Mouse (Mus musculus) mesoderm, embryonic 11.5 days (tissue): ENCODE measurements around the gene Coro7.
"Not testable (repeated sequence)": the region's sequence is repeated elsewhere in the genome, so short reads cannot be mapped to it uniquely, and the experiment has no call there.

Source experiments
- DNase-seq: peaks from one replicate; pipeline ENCODE4 v3.0.0-alpha.2; 2012; ENCODE audit warnings: low read depth, low spot score

The Coro7 gene

DNA sequence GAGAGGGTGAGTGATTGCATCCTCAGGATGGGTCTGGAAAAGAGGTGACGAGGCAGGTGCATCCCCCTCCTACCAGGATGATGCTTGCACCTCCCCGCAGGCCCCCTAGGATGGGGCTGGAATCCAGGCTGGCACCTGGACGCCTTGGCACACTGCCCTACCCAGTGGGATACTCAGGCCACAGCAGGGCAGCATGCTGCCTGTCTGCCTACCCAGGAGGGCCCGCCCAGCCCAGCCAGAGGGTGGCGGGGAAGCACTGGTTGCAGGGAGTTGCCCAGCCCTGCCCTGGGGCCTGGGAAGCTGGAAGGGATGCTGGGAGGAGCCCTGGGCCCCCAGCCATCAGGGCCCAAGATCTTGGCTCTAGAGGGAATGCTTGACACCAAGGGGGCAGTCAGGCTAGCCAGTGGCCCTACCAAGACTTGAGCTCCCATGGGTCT is 84.0 kb downstream of the Coro7 start:
- DNase-seq: no peak

- DNase-seq: no peak
These were observed 84.6 kb downstream of the Coro7 start for GRCm38 (mm10) chr16:4594814-4595526.

DNA sequence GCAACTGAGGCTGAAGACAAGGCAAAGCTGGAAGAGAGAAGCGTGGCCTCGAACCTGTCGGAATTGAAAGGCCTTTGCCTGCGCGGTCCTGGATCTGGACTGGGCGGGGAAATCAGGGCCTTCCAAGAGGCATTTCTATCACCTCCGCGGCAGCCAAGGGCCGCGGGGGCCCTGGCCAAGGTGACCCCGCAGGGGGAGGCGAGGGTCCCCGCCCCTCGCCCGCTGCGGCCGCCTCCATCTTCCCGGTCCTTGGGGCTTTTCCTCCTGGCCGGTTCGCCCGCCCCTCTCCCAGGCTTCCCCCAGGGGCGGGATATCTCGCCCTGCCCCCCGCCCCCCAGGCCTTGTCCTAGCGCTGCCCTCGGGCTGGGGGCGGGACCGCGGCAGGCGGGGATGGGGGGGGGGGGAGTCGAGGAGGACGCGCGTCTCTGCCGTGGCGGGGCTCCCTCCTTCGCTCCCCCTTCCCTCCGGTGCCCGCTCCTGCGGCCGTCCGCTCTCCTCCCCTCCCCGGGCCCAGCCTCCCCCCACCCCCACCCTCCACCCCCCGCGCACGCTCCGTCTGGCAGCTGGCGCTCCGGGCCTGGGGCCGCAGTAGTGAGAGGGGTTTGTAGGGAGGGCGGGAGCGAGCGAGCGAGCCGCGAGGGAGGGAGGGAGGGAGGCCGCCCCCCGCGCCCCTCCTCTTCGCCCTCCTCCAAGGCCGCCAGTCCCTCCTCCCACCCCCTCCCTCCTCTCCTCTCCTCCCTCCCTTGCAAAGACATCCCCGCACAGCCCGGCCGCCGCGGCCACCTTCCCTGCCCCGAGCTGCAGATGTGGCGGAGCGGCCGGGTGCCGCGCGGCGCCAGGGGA is 85.4 kb downstream of the Coro7 start, which contains the start of gene Glis2:
Glis2 (plus strand) TSS at position 743 of the 843 bp plus-strand sequence.
- peak; percentile 94 for DNase-seq

DNA sequence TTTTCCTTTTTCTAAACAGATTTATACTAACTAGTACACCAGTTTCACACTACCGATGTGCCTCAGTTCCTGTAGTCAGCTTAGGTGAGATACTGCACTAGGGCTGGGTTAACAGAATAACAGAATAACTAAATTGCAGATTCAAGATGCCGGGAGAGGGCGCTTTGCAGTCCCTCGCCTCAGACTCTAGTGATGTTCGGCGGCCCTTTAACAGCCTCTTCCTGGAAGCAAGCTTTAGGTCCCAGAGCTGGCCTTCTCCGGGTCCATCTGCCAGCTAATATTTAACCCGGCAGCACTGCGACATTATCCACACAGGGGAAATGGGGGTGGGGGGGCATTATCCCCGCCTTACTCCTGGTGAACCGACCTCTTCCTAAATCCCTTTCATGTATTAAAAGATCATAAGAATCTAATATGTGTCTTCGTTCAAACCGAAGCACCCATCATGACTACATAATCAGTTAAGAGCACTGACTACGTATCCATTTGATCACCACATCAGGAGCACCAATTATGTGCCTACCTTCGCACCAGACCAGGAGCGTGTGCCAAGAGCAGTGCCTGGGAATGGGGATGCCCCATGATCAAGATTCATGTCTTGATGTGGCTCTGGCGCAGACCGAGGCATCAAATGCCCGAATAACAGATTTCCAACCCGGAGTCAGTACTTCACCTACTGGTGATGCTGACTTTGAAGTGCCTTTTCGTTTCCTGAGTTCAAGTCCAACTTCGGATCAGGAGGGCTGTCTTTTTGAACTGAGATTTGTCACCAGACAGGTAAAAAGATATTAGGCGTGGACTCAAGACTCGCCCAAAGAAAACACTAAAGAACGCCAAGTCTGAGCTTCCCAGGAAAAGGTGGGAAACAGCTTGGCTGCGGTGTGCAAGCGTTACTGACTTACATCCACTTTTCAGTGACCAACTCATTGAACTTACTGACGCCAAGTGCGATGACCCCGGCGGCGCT is 86.4 kb downstream of the Coro7 start:
- no peak for DNase-seq

GRCm38 (mm10) chr16:4590236-4590635 is 89.3 kb downstream of the Coro7 start:
- DNase-seq: peak; percentile 76

DNA sequence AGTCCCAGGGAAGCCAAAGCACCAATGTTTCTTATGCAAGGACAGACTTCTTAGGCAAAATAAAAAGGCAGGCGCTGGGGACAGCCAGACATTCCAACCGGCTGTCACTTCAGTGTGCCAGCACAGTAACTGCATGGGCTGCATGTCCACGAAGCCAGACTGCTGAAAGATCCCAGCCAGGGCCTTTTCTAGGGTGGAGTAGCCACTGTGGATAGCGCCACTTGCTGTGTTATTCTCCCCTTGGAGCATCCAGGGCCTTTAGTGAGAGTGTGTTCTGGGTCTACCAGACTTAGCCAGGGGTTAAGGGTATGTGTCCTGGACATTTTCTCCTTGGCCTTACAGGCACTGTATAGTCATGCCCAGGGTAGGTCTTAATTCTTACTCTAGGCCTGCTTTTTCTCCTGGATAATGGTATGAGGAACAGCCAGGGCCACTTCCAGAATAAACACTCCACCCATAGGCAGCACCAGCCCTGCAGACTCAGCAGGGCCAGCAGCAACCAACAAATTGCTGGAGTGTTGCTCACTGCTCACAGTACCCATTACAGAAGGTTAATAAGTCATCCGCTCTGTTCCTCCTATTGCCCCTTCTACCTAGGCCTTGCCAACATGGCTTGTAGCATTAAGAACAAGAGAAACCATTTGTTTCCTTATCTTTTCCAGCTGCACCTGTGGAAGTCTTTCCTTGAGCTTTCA is 91.9 kb downstream of the Coro7 start:
- no peak for DNase-seq

DNA sequence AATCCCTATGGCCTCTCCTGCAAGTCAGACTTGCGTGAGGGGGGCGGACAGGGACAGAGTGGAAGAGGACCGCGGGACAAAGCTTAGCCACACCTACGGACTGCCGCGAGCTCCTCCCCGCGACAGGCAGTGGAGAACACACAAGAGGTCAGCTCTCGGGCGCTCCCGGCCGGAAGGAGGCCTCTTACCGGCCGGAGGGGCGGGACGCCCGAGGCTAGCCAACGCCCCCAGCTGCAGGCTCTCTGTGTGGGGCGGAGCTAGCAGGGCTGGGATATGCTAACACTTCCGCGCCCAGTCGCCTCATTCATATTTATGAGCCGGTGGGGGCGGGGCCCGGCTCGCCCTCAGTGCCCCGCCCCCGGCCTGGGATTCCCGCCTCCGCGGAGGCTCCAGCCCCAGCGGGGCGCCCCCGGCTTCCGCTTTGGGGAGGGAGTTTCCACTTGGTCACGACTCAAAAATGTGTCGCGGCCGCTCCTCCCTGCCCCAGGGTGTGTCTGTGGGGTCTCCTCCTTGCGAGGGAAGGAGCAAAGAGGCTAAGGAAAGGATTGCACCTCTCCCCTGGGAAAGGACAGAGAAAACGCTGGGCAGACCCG is 93.0 kb downstream of the Coro7 start:
- peak; percentile 98 for DNase-seq

DNA sequence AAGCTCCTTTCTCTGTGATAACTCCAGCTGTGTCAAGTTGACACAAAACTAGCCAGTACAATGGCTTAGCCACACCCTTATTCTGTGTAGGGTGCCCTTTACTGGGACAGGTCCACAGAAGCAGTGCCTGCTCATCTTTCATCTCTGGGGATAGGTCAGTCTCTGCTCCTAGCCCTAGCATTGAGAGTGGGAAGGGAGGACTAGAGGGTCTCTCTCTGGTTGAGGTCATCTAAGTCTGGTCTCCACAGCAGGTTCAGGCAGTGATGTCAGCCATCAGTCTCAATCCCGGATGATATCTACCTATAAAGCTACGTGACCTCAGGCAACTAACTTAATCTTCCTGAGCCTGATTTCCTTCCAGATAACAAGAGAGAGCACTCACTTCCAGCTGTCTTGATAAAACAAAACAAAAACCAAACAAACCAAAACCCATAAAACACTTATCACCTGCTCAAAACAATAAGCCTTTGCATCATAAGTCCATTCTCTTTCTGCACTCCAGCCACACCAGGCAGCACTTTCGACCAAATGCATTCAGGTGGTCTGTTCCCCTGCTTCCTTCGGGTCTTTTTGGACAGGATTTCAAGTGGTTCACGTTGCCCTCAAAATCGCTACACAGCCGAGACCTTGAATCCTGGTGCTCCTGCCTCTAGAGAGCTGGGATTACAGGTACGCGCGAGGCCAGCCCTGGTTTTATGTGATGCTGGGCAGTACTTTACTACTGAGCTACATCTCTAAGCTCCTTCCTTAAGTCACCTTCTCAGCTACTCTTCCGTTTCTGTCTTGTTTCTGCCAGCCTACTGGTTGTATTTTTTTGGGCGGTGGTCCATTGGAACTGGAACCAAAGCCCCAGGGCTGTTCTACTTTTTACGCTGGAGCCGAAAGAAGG is 93.7 kb downstream of the Coro7 start:
- no peak for DNase-seq

DNA sequence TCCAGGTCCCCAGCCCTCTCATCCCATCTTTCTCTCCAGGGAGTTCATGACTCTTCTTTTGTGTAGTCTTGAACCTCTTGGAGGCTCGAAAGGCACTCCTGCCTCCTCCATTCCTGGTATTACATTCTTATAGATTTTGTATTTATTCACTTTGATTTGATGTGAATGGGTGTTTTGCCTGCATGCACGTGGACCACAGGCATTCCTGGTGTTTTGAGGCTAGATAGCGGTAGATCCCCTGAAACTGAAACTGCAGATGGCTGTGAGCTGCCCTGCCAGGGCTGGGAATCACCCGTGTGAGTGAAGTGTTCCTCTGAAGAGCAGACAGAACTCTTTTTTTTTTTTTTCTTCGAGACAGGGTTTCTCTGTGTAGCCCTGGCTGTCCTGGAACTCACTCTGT is 95.1 kb downstream of the Coro7 start:
- no peak for DNase-seq

DNA sequence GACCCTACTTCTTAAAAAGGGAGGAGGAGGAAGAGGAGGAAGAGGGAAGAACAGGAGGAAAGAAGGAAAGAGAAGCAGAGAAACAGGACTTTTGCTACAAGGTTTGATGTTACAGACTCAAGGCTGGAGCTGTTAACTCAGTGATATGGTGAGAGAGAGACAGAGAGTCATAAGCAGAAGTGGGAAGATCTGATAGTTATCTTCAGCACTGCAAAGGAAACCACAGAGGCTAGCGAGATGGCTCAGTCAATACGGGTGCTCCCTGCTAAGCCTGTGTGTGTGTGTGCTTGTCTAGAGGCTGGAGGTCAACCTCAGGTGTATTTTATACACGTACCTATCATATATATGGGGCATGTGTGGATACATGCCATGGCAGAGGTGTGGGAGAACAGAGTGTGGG is 95.8 kb downstream of the Coro7 start:
- DNase-seq: no peak

GRCm38 (mm10) chr16:4581179-4581578 is 98.4 kb downstream of the Coro7 start:
- not testable (repeated sequence) for DNase-seq

- DNase-seq: no peak
These were observed 100.9 kb downstream of the Coro7 start for GRCm38 (mm10) chr16:4578630-4579029.

- DNase-seq: no peak
These were observed 102.7 kb downstream of the Coro7 start for GRCm38 (mm10) chr16:4576873-4577272.
